Mouse (Mus musculus) CH12.LX (cell line): ENCODE measurements at regions not wholly inside any gene's neighbourhood (a gene's known extent, or its start where the extent isn't known, plus 50 kb on each side); places are given as distances from the start of the nearest gene placed in this dataset.

Experiments used
- DNase-seq: peaks from one replicate; pipeline ENCODE4 v3.0.0-alpha.2; 2013; ENCODE audit errors: extremely low read depth
- H3K27ac ChIP-seq: 2 replicates; pipeline ENCODE4 v1.5.1; 2012; ENCODE audit warnings: low read depth, mild to moderate bottlenecking, control low read depth, moderate library complexity; ENCODE audit not compliant: insufficient read depth
- H3K27me3 ChIP-seq: replicated peaks from 2 replicates; pipeline ENCODE3; 2012; ENCODE audit warnings: inconsistent platforms
- H3K36me3 ChIP-seq, 2 experiments: replicated peaks in 1 of 2; 2 replicates each; pipeline versions ENCODE3 to v1.6.1; 2012; ENCODE audit warnings: inconsistent platforms in 1 of 2, low read length in 1 of 2, mild to moderate bottlenecking in 1 of 2, mixed read lengths in 1 of 2, moderate library complexity in 1 of 2; ENCODE audit not compliant: control insufficient read depth in 1 of 2, insufficient read depth in 1 of 2
- H3K4me1 ChIP-seq, 2 experiments: 2 replicates each; pipeline ENCODE4 v1.6.1; 2012; ENCODE audit warnings: inconsistent platforms in 1 of 2, moderate library complexity in 1 of 2; ENCODE audit not compliant: insufficient read depth in 2 of 2, control insufficient read depth in 1 of 2
- H3K4me2 ChIP-seq: 2 replicates; pipeline ENCODE4 v1.6.1; 2012; ENCODE audit warnings: low read depth, mild to moderate bottlenecking, control low read depth; ENCODE audit not compliant: poor library complexity, insufficient read depth, severe bottlenecking
- H3K4me3 ChIP-seq, 3 experiments: fragments of 150-350 bp in 1 of 3; sonication (generic) in 1 of 3; replicated peaks in 1 of 3; 2 replicates each; pipeline versions ENCODE3 to v1.5.1; 2011 to 2012; ENCODE audit warnings: low read depth in 2 of 3, low read length in 2 of 3, mild to moderate bottlenecking in 2 of 3, moderate library complexity in 2 of 3, control low read depth in 1 of 3, improper control_type of control experiment in 1 of 3, inconsistent platforms in 1 of 3, mixed read lengths in 1 of 3; ENCODE audit not compliant: poor library complexity in 1 of 3
- H3K79me2 ChIP-seq: replicated peaks from 2 replicates; pipeline ENCODE4 v1.6.1; 2012; ENCODE audit warnings: mild to moderate bottlenecking, moderate library complexity; ENCODE audit not compliant: control insufficient read depth, poor library complexity, insufficient read depth, severe bottlenecking; ENCODE audit errors: extremely low read depth
- H3K9ac ChIP-seq: 2 replicates; pipeline ENCODE4 v1.6.1; 2012; ENCODE audit warnings: low read depth, mild to moderate bottlenecking, control low read depth, moderate library complexity; ENCODE audit not compliant: insufficient read depth
- H3K9me3 ChIP-seq: replicated peaks from 2 replicates; pipeline ENCODE3; 2012; ENCODE audit warnings: low read length, inconsistent platforms, mixed read lengths
- CHD1 ChIP-seq: IDR thresholded peaks from 2 replicates; pipeline ENCODE4 v1.6.1; 2012; ENCODE audit warnings: low read depth, low read length, improper control_type of control experiment, inconsistent platforms
- CHD2 ChIP-seq: IDR thresholded peaks from 2 replicates; pipeline ENCODE4 v1.6.1; 2011; ENCODE audit warnings: low read length, improper control_type of control experiment
- E2F4 ChIP-seq: IDR thresholded peaks from 2 replicates; pipeline ENCODE4 v1.6.1; 2011; ENCODE audit warnings: low read depth, low read length, improper control_type of control experiment; ENCODE audit not compliant: insufficient replicate concordance
- EP300 ChIP-seq: IDR thresholded peaks from 2 replicates; pipeline ENCODE4 v1.6.1; 2011; ENCODE audit warnings: low read length, improper control_type of control experiment
- ETS1 ChIP-seq: conservative IDR thresholded peaks from 2 replicates; pipeline ENCODE4 v1.6.1; 2012; ENCODE audit warnings: low read depth, mild to moderate bottlenecking, inconsistent platforms, low read length, improper control_type of control experiment, moderate library complexity
- IRF4 ChIP-seq: IDR thresholded peaks from 2 replicates; pipeline ENCODE4 v1.6.1; 2014; ENCODE audit warnings: low read depth, mild to moderate bottlenecking, inconsistent platforms, low read length, improper control_type of control experiment
- JUN ChIP-seq: IDR thresholded peaks from 2 replicates; pipeline ENCODE4 v1.6.1; 2011; ENCODE audit warnings: low read depth, mild to moderate bottlenecking, low read length, improper control_type of control experiment, moderate library complexity; ENCODE audit not compliant: insufficient read depth
- JUND ChIP-seq: conservative IDR thresholded peaks from 2 replicates; pipeline ENCODE4 v1.6.1; 2011; ENCODE audit warnings: low read depth, low read length, improper control_type of control experiment
- KAT2A ChIP-seq: IDR thresholded peaks from 2 replicates; pipeline ENCODE4 v1.6.1; 2012; ENCODE audit warnings: low read length, improper control_type of control experiment, inconsistent platforms; ENCODE audit not compliant: insufficient replicate concordance
- MAFK ChIP-seq: IDR thresholded peaks from 2 replicates; pipeline ENCODE4 v1.6.1; 2011; ENCODE audit warnings: low read length, improper control_type of control experiment; ENCODE audit not compliant: insufficient replicate concordance
- MAX ChIP-seq: IDR thresholded peaks from 2 replicates; pipeline ENCODE4 v1.6.1; 2011; ENCODE audit warnings: low read length, improper control_type of control experiment
- MXI1 ChIP-seq: IDR thresholded peaks from 2 replicates; pipeline ENCODE4 v1.6.1; 2011; ENCODE audit warnings: mild to moderate bottlenecking, low read depth, low read length, improper control_type of control experiment
- NELFE ChIP-seq: IDR thresholded peaks from 2 replicates; pipeline ENCODE4 v1.6.1; 2011; ENCODE audit warnings: low read depth, low read length, improper control_type of control experiment
- NRF1 ChIP-seq: IDR thresholded peaks from 2 replicates; pipeline ENCODE4 v1.6.1; 2014; ENCODE audit warnings: low read depth, mild to moderate bottlenecking, inconsistent platforms, low read length, improper control_type of control experiment, moderate library complexity
- PAX5 ChIP-seq: IDR thresholded peaks from 2 replicates; pipeline ENCODE4 v1.6.1; 2012; ENCODE audit warnings: low read length, inconsistent platforms, mixed read lengths
- POLR2A ChIP-seq: IDR thresholded peaks from 2 replicates; pipeline ENCODE4 v1.6.1; 2011; ENCODE audit warnings: low read depth, mild to moderate bottlenecking, improper control_type of control experiment, low read length
- RAD21 ChIP-seq: IDR thresholded peaks from 2 replicates; pipeline ENCODE4 v1.6.1; 2011; ENCODE audit warnings: low read depth, mild to moderate bottlenecking, low read length, improper control_type of control experiment, moderate library complexity
- RCOR1 ChIP-seq: conservative IDR thresholded peaks from 2 replicates; pipeline ENCODE4 v1.6.1; 2012; ENCODE audit warnings: low read depth, mild to moderate bottlenecking, inconsistent platforms, low read length, improper control_type of control experiment
- SMC3 ChIP-seq: IDR thresholded peaks from 2 replicates; pipeline ENCODE4 v1.6.1; 2011; ENCODE audit warnings: low read depth, low read length, improper control_type of control experiment
- TBP ChIP-seq: conservative IDR thresholded peaks from 2 replicates; pipeline ENCODE4 v1.6.1; 2011; ENCODE audit warnings: low read depth, low read length, improper control_type of control experiment
- USF1 ChIP-seq: IDR thresholded peaks from 2 replicates; pipeline ENCODE4 v1.6.1; 2014; ENCODE audit warnings: low read depth, mild to moderate bottlenecking, inconsistent platforms, low read length, improper control_type of control experiment
- ZMIZ1 ChIP-seq: IDR thresholded peaks from 2 replicates; pipeline ENCODE4 v1.6.1; 2012; ENCODE audit warnings: low read depth, mild to moderate bottlenecking, inconsistent platforms, low read length, improper control_type of control experiment
- ZNF384 ChIP-seq: IDR thresholded peaks from 2 replicates; pipeline ENCODE4 v1.6.1; 2012; ENCODE audit warnings: low read depth, low read length, improper control_type of control experiment, inconsistent platforms
- dilution Hi-C: fragments of 300-500 bp; cut with MboI; formaldehyde crosslinking; loops from 2 replicates; pipeline ENCODE4 v1.14.3; 2020; ENCODE audit warnings: low sequenced_read_pairs; ENCODE audit not compliant: extremely low pct_unique_long_range_greater_than_20kb, extremely low pct_ligation_motif_present
- in situ Hi-C: fragments of 300-500 bp; cut with MboI; formaldehyde crosslinking; loops from 3 replicates; pipeline ENCODE4 v1.14.3; 2019; ENCODE audit warnings: low sequenced_read_pairs, low pct_ligation_motif_present, low pct_unique_long_range_greater_than_20kb, mixed read lengths

- H3K9ac ChIP-seq, result no peak overlapping the region
- no peaks in the 10 kb centered on the region for H3K36me3 ChIP-seq
- in situ Hi-C loops, result no loop called here
- no peak overlapping the region for H3K4me3 ChIP-seq
- no peaks in the 10 kb centered on the region for H3K9me3 ChIP-seq
- H3K4me1 ChIP-seq, result no peaks in the 10 kb centered on the region
- TF ChIP-seq KAT2A, result no peak
- TF ChIP-seq IRF4, result no peak
- TF ChIP-seq ZNF384, result no peak
- no peak for TF ChIP-seq MAX
- TF ChIP-seq, all 38 proteins: peak for 0
- no peak overlapping the region for H3K27ac ChIP-seq
- H3K79me2 ChIP-seq, result no peaks in the 10 kb centered on the region
- no peak for DNase-seq
- H3K4me2 ChIP-seq, result no peak overlapping the region
- dilution Hi-C loops, result no loop called here
- H3K27me3 ChIP-seq, result no peaks in the 10 kb centered on the region
Observed at GRCm38 (mm10) chr4:81712378-81712777, 269.8 kb upstream of the Mpdz start.

GRCm38 (mm10) chr4:81695182-81695581, 252.6 kb upstream of the Mpdz start:
- H3K4me1 ChIP-seq, result no peaks in the 10 kb centered on the region
- no peak overlapping the region for H3K4me3 ChIP-seq
- in situ Hi-C loops, result no loop called here
- no peaks in the 10 kb centered on the region for H3K36me3 ChIP-seq
- no peak overlapping the region for H3K4me2 ChIP-seq
- H3K27me3 ChIP-seq, result no peaks in the 10 kb centered on the region
- no peak overlapping the region for H3K9ac ChIP-seq
- no peaks in the 10 kb centered on the region for H3K79me2 ChIP-seq
- dilution Hi-C loops, result no loop called here
- no peak overlapping the region for H3K27ac ChIP-seq
- DNase-seq, result no peak
- TF ChIP-seq NRF1 (no peak), MAFK (no peak), NELFE (no peak), ZMIZ1 (no peak), ETS1 (no peak), POLR2A (no peak), EP300 (no peak), SMC3 (no peak), TBP (no peak), PAX5 (no peak), JUND (no peak), CHD1 (no peak), E2F4 (no peak), MXI1 (no peak), CHD2 (no peak), RAD21 (no peak), JUN (no peak), RCOR1 (no peak), USF1 (no peak), KAT2A (no peak)
- H3K9me3 ChIP-seq, result no peaks in the 10 kb centered on the region
